Mouse (Mus musculus) lung, adult 2 months (tissue): ENCODE results near the gene Abcb8. TPM values are rescaled to one million over a fixed set of nuclear protein-coding genes. Genes with fewer than 3 reads are reported as not detected.

Experiments
- DNase-seq: peaks from one replicate; pipeline ENCODE4 v3.0.0; 2022
- H3K4me1 ChIP-seq: fragments of 200-500 bp; 2 replicates; pipeline ENCODE4 v1.6.1; 2011; ENCODE audit warnings: low read length; ENCODE audit not compliant: control insufficient read depth, insufficient read depth
- H3K4me3 ChIP-seq: fragments of 200-500 bp; replicated peaks from 2 replicates; pipeline ENCODE3; 2011; ENCODE audit warnings: low read depth, mild to moderate bottlenecking, control low read depth, low read length; ENCODE audit errors: extremely low read depth
- CTCF ChIP-seq: fragments of 200-500 bp; IDR thresholded peaks from 2 replicates; pipeline ENCODE4 v1.5.1; 2011; ENCODE audit warnings: mild to moderate bottlenecking, low read length, control low read depth; ENCODE audit not compliant: insufficient read depth
- POLR2A ChIP-seq: fragments of 200-500 bp; IDR thresholded peaks from 2 replicates; pipeline ENCODE4 v1.6.1; 2011; ENCODE audit warnings: low read depth, mild to moderate bottlenecking, control low read depth, low read length, borderline replicate concordance; ENCODE audit errors: extremely low read depth
- WGBS: fragments of 180-500 bp; shearing (Covaris S2); methylation state at CpG from one replicate; pipeline ENCODE4 v1.1.7; 2018; 5-methylcytosine and 5-hydroxymethylcytosine counted together
- polyA plus RNA-seq: library from polyadenylated mRNA; depleted of rRNA; stranded (reverse); fragments of >200 nt; gene quantifications from 2 replicates; pipeline ENCODE4 v1.2.3, GENCODE M21; 2012

Gene Abcb8
- polyA plus RNA-seq, 1 experiment: 38.5 TPM

DNA sequence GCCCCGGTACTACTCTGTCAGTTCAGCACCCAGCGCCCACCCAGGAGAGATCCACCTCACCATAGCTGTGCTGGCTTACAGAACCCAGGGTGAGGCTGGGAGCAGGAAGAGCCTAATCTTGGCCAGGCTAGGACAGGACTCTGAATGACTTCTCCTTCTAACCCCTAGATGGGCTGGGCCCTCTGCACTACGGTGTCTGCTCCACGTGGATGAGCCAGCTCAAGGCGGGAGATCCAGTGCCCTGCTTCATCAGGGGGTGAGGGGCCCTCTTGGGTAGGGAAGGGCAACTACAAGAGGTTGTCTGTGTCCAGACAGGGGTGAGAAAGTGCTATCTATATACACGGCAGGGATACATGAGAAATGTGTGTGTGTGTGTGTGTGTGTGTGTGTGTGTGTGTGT, 12.0 kb upstream of the Abcb8 start:
- Histone ChIP-seq H3K4me1 (peaks cover 14% of the 10 kb centered on the region), H3K4me3 (no peak overlapping the region)
- no peak for TF ChIP-seq CTCF
- TF ChIP-seq POLR2A: no peak
- no peak for DNase-seq
- WGBS: 70% methylated on average over 6 of the region's 6 CpGs

DNA sequence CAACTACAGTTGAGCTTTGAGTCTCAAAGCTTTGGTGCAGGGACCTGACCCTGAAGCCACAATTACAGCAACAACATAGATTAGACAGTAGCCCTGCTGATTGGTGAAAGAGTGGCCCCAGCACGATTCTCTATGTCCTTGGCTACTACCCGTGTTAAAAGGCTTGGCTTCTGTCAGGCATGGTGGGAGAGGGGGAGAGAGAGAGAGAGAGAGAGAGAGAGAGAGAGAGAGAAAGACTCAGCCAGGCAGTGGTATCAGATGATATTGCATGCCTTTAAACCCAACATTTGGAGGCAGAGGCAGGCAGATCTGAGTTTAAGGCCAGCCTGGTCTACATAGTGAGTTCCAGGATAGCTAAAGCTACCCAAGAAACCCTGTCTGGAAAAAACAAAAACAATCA, 11.5 kb upstream of the Abcb8 start:
- 78% methylated on average over 2 of the region's 2 CpGs for WGBS
- no peak for DNase-seq
- H3K4me3 ChIP-seq: no peak overlapping the region
- TF ChIP-seq POLR2A: no peak
- no peak for TF ChIP-seq CTCF
- H3K4me1 ChIP-seq: peaks cover 14% of the 10 kb centered on the region

DNA sequence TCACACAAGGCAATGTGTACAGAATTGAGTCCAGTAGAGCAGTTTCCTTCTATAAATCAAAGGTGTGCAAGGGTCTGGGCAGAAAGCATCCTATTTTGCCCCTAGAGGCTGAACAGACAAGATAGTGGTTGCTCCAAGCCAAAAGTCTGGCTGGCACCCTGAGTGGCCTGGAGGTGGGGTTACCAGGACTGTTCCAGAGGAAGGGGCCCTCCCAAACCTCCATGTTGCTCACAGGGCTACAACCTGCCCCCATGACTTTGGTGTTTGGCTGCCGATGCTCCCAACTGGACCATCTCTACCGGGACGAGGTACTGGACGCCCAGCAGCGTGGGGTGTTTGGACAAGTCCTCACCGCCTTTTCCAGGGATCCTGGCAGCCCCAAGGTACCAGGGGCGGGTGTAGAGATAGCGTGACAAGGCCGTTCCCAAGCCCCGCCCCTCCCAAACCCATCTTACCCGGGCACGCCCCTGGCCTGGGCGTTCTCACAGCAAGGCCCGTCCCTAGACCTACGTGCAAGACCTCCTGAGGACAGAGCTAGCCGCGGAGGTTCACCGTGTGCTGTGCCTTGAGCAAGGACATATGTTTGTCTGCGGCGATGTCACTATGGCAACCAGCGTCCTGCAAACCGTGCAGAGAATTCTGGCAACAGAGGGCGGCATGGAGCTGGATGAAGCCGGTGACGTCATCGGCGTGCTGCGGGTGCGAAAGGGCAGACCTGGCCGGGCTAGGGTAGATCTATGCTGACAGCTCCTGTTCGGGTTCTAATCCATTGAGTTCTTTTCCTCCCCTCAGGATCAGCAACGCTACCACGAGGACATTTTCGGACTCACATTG, 10.2 kb upstream of the Abcb8 start:
- WGBS: 6% methylated on average over 34 of the region's 34 CpGs
- DNase-seq: peak; percentile 87
- peaks cover 21% of the 10 kb centered on the region for H3K4me1 ChIP-seq
- H3K4me3 ChIP-seq: peak overlapping the region; percentile 80
- TF ChIP-seq CTCF (peak; percentile 15; the same call in 1 of the 2 replicates), POLR2A (peak; percentile 31; the same call in 1 of the 2 replicates)

DNA sequence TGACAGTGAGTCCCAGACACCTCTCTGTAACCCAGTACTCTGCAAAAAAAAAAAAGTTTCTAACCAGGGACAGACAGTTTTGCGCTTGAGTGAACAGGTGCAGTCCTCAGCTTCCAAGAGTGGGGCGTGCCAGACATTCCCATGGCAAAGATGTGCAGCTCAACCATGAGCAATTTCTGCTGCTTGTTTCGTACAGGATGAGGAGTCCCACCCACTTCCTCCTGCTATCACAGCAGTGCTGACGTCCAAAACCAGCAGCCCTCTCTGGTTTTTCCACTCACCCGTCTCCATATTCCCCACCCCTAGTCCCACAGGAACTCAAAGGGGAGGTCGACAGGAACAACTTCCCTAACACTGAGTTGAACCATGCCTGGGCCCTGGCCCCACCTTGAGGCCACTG, 9.1 kb upstream of the Abcb8 start:
- no peak for DNase-seq
- Histone ChIP-seq H3K4me3 (no peak overlapping the region), H3K4me1 (peaks cover 23% of the 10 kb centered on the region)
- 41% methylated on average over 6 of the region's 6 CpGs for WGBS
- TF ChIP-seq POLR2A: no peak
- TF ChIP-seq CTCF: no peak

DNA sequence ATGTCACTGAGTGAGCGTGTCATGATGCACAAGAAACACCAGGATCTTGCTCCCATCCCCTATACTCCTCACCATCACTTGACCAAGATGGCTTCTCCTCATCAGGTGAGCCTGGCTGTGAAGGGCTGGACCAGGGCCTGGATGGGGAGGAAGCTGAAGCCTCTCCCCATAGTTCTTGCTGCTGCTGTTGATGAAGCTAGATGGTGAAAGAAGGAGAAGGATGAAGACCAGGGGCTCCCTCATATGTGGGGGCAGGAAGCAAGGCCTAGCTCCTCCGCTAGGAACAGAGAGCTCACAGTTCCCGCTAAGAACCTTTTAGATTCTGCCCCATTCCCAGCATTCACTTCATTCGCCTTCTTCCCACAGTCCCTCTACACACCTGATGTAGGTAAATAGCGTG, 8.1 kb upstream of the Abcb8 start:
- TF ChIP-seq CTCF (no peak), POLR2A (no peak)
- peaks cover 23% of the 10 kb centered on the region for H3K4me1 ChIP-seq
- 95% methylated on average over 5 of the region's 5 CpGs for WGBS
- no peak overlapping the region for H3K4me3 ChIP-seq
- DNase-seq: no peak

DNA sequence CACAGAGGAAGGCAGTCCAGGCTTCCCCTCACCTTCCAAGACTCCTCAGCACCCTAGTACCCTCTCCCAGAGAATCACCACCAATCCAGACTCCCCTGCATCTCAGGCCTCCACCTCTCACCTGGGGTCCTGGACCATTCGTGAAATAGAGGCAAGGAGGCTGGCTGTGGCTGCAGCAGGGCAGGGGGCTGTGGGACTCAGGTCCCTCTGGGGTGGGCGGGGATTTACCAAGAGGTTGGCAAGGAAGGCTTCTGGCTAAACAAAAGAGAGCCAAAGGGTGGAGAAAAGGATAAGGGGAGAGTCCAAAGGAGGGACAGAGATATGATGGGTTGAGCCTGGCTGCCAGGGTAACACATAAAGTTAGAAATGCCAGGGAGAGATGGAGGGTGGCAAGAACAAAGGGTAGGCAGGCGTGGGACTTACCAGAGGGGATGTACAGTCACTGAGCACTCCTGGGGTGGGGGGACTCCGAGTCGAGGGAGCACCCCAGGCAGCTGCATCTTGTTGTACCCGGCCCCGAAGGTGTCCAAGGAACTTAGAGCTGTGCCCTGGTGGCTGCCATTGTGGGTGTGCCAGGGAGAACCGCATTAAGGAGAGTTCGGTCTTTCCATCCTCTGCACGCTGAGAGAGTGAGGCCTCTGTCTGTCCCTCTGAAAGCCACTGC, 7.4 kb upstream of the Abcb8 start:
- DNase-seq: no peak
- Histone ChIP-seq H3K4me3 (no peak overlapping the region), H3K4me1 (peaks cover 23% of the 10 kb centered on the region)
- 86% methylated on average over 10 of the region's 10 CpGs for WGBS
- no peak for TF ChIP-seq POLR2A
- TF ChIP-seq CTCF: no peak

DNA sequence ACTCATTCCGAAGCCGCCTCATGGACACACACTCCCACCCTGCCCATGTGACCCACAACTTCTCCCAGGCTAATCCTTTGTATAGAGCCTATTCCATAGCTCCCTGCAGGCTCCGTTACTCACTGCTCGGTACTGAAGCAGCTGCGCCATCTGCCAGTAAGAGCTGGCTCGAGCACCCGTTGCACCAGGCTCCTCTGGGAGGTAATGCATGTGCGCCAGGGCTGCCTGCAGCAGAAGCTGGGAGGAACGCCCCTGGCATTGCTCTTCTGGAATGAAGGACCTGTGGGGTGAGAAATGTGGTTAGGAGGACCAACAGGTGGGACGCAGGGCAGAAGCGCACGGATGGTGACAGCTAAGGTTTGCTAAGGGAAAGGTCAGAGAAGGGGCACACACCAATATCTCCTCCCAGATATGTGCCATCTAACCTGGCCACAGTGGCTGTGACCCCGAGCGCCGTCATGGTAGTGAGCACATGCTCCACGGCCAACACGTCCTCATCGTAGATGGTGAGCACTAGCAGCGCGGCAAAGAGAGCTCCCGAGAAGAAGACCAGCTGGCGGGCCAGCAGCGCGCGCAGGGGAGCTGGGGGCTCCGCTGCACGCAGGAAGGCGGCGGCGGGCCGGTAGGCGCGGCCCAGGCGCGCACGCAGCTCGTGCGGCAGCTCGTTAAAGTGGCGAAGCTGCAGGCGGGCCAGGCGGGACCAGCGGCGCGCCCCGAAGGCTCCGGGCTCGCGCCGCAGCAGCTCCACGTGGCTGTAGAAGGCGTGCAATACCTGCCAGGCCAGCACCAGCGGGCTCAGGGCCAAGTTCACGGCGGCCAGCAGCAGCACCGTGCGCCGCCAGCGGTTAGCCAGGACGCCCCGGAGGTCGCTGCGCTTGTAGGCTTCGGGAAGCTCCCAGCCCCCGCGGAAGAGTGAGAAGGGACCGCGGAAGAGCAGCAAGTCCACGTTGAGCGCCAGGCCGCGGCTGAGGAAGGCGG, 5.9 kb upstream of the Abcb8 start:
- Histone ChIP-seq H3K4me3 (peak overlapping the region; percentile 43), H3K4me1 (peaks cover 23% of the 10 kb centered on the region)
- 2% methylated on average over 73 of the region's 73 CpGs for WGBS
- peak; percentile 58 for DNase-seq
- TF ChIP-seq CTCF: no peak
- no peak for TF ChIP-seq POLR2A

DNA sequence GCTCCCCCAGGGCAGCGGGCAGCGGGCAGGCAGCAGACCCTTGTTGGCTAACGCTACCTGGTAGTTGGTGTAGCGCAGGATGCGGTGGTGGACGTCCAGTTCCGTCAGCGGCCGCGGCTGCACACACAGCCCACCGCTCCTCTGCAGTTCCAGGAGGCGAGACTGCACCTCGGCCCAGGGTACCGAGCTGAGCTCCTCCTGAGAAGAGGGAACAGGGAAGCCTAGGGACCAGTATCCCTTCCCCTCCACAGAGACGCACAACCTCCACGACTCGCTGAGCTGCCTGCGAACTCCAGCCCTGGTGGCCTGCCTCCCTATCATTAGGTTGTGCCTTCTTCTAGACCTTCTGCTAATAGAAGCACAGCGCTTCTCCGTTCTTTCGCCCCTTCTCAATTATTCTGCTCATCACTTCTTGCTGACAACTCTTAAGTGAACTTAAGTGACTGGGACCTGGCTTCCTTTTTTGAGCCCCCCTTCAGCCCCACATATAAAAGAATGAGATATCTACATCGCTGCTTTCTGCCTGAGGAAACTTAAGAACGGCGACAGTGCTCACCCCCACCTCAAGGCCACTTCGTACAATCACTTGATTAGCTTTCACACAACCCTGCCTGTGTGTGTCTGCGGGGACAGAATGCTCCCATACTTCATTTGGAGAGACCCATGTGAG, 5.1 kb upstream of the Abcb8 start:
- TF ChIP-seq CTCF (no peak), POLR2A (no peak)

DNA sequence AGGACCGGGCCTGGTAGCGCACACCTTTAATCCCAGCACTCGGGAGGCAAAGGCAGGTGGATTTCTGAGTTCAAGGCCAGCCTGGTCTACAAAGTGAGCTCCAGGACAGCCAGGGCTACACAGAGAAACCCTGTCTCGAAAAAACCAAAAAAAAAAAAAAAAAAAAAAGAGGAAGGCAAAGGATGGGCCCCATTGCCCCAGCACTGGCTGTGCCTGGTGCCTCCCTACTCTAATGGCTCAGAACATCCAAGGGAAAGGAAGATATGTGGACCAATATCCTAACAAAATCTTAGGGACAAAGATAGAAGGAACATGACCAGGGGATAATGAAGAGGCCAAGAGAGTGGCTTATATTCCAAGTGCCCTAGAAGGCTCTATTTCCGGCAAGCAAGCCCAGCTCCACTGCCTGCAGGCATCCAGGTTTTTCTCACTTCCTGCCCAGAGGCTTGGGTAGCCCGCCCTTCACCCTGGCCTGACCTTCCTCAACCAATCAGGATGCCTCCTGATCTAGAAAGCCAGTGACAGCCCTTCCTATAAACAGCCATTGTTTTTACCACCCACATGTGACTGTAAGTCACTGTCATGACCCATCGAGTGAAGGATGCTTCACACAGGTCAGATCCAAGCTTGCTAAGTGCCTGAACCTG, 4.3 kb upstream of the Abcb8 start:
- DNase-seq: no peak
- Histone ChIP-seq H3K4me3 (no peak overlapping the region), H3K4me1 (peaks cover 17% of the 10 kb centered on the region)
- 58% methylated on average over 7 of the region's 7 CpGs for WGBS
- no peak for TF ChIP-seq POLR2A

More for the DNA sequence above, 5.1 kb upstream of the Abcb8 start:
- Histone ChIP-seq H3K4me1 (peaks cover 19% of the 10 kb centered on the region), H3K4me3 (peak overlapping the region; percentile 43)
- no peak for DNase-seq
- WGBS: 31% methylated on average over 26 of the region's 26 CpGs
